Mouse (Mus musculus) left cerebral cortex, adult 2 months (tissue): ENCODE results near the gene Mex3d. TPM values are rescaled to one million over a fixed set of nuclear protein-coding genes. Genes with fewer than 3 reads are reported as not detected.

Experiments used
- DNase-seq, 2 experiments: peaks; one replicate each; pipeline ENCODE4 v3.0.0; 2021 to 2022; ENCODE audit warnings: low spot score in 2 of 2, mixed read lengths in 1 of 2; ENCODE audit errors: extremely low spot score in 1 of 2
- H3K27ac ChIP-seq: fragments of 200-600 bp; 2 replicates; pipeline ENCODE4 v1.8.1; 2022
- H3K4me3 ChIP-seq: fragments of 200-600 bp; 2 replicates; pipeline ENCODE4 v1.8.1; 2022
- CTCF ChIP-seq: fragments of 200-600 bp; IDR thresholded peaks from 2 replicates; pipeline ENCODE4 v1.8.1; 2022; ENCODE audit warnings: antibody characterized with exemption, mild to moderate bottlenecking, moderate library complexity
- intact Hi-C: fragments of 180-260 bp; cut with DNase I; formaldehyde crosslinking; loops from one replicate; pipeline ENCODE4 v1.15.1; 2025
- total RNA-seq, 2 experiments: library from RNA; stranded (reverse); gene quantifications; 2 replicates each; pipeline ENCODE4 v1.2.3; 2021

The Mex3d gene
- total RNA-seq, 2 experiments from 2014 or later: 19.2 to 20.6 TPM

- H3K27ac ChIP-seq: no peak overlapping the region
- intact Hi-C loops: no loop called here
- H3K4me3 ChIP-seq: no peak overlapping the region
- no peak for DNase-seq
- TF ChIP-seq CTCF: no peak
These were observed 9.5 kb upstream of the Mex3d start for GRCm38 (mm10) chr10:80396822-80397523.

DNA sequence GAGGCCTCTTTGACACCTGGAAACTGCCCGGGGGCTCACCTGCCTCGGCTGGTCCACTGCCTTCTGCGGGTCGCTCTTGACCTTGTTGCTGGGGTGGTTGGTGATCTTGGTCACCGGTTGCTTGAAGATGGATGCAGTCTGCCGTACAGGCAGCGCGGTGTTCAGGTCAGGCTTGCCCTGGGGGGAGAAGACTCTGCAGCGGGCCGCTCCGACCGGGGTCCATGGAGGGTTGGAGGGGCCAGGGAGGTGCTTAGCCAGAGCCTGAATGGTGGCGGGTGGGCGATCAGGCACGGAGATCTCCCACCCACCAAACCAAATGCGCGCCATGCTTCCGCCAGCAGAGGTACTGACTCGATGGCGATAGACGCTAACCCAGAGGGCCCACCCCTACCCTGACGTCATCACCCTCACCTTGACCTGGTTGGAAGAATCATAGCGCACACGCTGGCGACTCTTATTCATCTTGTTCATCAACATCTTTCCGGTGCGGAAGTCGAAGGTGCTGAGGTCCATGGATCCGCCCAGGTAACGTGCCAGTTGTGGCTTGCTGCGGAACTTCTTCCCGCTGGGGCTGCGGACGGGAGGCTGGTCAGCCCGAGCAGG, 7.7 kb upstream of the Mex3d start:
- no peak for TF ChIP-seq CTCF
- Histone ChIP-seq H3K4me3 (no peak overlapping the region), H3K27ac (no peak overlapping the region)
- intact Hi-C loops: no loop called here
- no peak for DNase-seq

DNA sequence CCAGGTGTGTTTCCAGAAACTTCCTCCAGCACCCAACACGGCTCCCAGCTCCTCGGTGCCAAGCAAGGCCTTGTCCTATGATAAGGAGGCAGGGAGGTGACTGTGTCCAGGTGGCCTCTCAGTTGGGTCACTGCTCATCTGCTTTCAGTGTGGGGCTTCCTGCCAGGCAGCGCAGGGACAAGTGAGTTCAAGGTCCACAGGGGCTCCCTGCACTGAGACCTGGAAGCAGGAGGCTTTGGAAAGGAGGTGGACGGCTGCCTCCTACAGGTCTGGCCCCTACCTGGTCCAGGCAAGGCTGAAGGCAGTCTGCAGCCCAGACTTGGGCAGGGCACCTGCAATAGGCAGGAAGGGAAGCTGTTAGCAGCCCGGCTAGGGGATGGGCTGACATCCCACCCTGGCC, 5.2 kb upstream of the Mex3d start:
- intact Hi-C loops: no loop called here
- no peak for DNase-seq
- no peak for TF ChIP-seq CTCF
- Histone ChIP-seq H3K4me3 (no peak overlapping the region), H3K27ac (no peak overlapping the region)

DNA sequence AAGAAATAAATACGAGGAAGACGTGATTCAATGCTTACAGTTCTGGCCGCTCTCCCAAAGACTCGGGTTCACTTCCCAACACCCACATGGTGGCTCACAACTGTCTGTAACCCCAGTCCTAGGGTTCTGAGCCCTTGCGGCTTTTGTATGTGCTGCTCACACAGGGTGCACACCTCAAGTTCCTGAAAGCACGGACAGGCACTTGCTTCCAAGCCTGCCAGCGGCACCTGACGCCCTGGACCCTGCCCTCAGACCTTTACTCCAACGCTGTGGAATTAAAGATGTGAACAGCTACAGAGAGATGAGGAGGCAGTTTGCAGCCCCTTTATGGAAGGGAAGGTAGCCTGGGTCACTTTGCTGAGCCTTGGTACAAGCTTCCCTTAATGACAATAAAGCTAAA, 3.2 kb upstream of the Mex3d start:
- Histone ChIP-seq H3K27ac (no peak overlapping the region), H3K4me3 (no peak overlapping the region)
- intact Hi-C loops: no loop called here
- no peak for TF ChIP-seq CTCF
- no peak for DNase-seq

DNA sequence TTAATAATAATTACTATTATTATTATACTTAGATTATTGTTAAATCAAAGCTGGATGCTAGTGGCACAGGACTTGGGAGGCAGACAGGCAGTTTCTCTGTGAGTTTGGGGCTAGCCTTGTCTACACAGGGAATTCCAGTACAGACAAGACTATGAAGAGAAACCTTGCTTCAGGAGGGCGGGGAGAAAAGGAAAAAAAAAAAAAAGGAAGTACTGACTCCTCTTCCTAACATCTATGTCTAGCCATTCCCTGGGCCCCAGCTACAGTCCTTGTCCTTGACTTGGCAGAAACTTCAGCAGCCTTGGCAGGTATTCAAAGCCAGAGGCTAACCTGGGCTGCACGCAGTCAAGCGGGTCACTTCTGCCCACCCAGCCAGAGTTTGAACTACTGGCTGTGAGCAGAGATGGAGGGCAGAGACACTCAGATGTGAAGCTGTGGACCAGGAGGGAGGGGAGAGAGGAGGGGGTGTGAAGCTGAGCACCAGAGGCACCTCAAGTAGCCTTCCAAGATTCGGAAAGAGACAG, 1.8 kb upstream of the Mex3d start:
- intact Hi-C loops: no loop called here

GRCm38 (mm10) chr10:80388731-80389130, 1.3 kb upstream of the Mex3d start:
- intact Hi-C loops: no loop called here
- Histone ChIP-seq H3K4me3 (no peak overlapping the region), H3K27ac (no peak overlapping the region)
- DNase-seq: no peak
- no peak for TF ChIP-seq CTCF

More for the DNA sequence above, 1.8 kb upstream of the Mex3d start:
- Histone ChIP-seq H3K4me3 (no peak overlapping the region), H3K27ac (no peak overlapping the region)
- DNase-seq: no peak
- TF ChIP-seq CTCF: no peak

GRCm38 (mm10) chr10:80386735-80387471, 556 bp downstream of the Mex3d start:
- no peak for DNase-seq
- intact Hi-C loops: no loop called here
- TF ChIP-seq CTCF: no peak

DNA sequence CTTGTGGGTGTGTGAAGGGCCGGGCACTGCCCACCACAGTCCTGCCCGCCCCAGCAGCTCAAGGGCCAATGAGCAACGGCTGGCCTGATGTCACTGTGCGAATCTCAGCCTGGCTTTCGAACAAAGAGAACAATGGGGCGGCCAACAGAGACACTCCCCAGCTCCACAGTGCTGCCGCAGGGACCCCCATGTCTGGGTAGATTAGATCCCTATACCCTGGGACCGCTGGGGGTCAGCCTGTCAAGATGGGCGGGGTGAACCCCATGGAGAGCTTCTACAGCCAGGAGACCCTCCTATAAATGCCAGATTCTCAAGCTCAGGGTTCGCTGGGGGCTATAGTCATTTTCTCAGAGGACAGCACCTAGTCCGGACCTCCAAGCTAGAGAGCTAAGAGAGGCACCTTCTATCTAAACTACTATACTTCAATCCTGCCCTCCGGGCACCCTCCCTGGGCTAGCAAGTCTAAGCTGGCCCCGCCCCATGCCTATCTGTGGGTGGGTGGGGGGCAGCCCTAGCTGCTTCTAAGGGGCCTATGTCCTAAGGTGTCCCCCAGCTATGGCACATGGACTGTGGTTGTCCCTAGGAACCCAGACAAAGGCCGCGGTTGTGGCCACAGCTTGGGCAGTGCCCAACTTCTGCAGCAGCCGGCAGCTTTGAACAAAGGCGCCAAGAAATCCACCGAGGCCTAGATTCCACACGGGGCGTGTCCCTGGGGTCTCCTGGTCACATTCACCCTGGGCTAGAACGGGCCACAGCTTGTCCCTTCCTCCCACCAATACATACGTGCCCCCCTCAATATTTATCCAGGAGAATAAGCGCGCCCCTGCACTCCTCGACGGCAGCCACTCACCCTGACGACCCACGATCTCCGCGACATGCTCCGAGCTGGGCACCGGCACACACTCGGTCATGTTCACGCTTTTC, 1.4 kb downstream of the Mex3d start:
- H3K27ac ChIP-seq: peak overlapping the region; percentile 71
- no peak for TF ChIP-seq CTCF
- intact Hi-C loops: no loop called here
- no peak for DNase-seq
- H3K4me3 ChIP-seq: peak overlapping the region; percentile 83

More at GRCm38 (mm10) chr10:80386735-80387471, 556 bp downstream of the Mex3d start:
- Histone ChIP-seq H3K27ac (peak overlapping the region; percentile 71), H3K4me3 (peak overlapping the region; percentile 83)

- H3K27ac ChIP-seq: peak overlapping the region; percentile 36; the same call in 1 of the 2 replicates
- DNase-seq: no peak
- no peak for TF ChIP-seq CTCF
- H3K4me3 ChIP-seq: peak overlapping the region; percentile 83
- intact Hi-C loops: no loop called here
These were observed 2.1 kb downstream of the Mex3d start for GRCm38 (mm10) chr10:80385310-80385709.

DNA sequence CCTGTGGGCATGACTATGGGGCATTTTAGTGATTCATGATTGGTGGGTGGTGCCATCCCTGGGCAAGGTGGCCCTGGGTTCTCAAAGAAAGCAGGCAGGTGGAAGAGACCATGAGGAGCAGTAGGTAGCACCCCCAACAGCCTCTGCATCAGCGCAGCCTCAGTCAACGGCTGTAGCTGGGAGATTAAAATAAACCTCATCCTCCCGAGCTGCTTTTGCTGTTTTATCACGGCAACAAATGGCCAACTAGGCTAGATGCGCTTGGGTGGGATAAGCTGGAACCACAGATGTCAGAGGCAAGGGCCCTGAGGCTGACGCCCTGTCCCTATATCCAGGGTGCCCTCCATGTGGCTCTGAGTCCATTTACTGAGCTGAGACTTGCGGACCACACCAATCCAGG, 2.8 kb downstream of the Mex3d start:
- no peak for DNase-seq
- H3K4me3 ChIP-seq: peak overlapping the region; percentile 83
- intact Hi-C loops: no loop called here
- TF ChIP-seq CTCF: no peak
- 0 out of 2 replicates have a peak overlapping the region, but pooled peaks have one; percentile 40 for H3K27ac ChIP-seq

DNA sequence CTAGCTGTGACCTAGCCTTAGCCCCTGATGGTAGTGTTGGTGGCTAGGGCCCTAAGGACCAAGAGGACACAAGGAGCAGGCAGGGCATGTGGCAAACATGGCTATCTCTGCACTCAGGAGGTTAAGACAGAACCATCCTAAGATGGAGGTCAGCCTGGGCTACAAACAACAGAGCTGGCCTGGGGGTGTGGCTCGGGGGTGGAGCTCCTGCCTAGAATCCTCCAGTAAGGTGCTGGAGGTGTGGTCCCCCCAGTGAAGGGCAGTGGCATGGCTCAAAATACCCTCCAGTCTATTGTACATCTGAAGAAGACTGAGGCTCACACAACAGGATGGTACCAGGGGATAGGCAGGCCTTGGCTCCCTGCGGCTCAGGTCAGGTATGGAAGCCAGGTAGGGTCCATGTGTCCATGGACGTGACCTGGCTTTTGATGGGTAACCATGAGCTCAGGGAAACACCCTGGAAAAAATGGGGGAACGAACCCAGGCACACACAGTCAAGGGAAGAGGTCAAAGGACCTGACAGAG, 3.3 kb downstream of the Mex3d start:
- Histone ChIP-seq H3K27ac (no peak overlapping the region), H3K4me3 (no peak overlapping the region)
- DNase-seq: no peak
- no peak for TF ChIP-seq CTCF
- intact Hi-C loops: no loop called here
